Mouse (Mus musculus): ENCODE results near the gene Aip. TPM values are rescaled to one million over a fixed set of nuclear protein-coding genes. Genes with fewer than 3 reads are reported as not detected.
"Not testable (repeated sequence)": the region's sequence is repeated elsewhere in the genome, so short reads cannot be mapped to it uniquely, and the experiment has no call there.

Aip gene
- polyA plus RNA-seq, 1 experiment from 2014 or later, result 58.9 TPM

DNA sequence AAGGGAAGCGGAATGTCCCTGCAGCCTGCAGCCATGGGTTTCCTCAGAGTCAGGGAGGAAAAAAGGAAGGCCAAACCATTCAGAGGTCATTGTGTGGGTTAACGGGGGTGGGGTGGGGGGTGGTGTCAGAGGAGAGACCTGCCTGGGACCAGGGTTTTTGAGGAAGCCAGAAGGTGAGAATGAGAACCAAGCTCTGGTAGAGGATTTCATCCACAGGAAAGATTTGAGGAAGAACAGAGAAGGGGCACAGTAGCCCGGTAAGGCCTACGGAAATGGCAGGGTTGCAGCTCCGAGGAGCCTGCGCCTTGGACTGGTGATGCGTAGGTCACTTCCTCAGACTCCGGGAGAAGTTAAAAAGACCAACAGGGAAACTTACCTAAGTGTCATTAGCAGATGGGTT, 54.9 kb downstream of the Aip start:
- Histone ChIP-seq H3K27me3 (ENCODE audit: control insufficient read depth, insufficient read depth, low read length) (no peaks in the 10 kb centered on the region), H3K4me2 (no peak overlapping the region), H3K4me1 (ENCODE audit: control insufficient read depth, insufficient read depth, low read length) (no peaks in the 10 kb centered on the region), H3K9ac (ENCODE audit: low read length) (no peak overlapping the region), H3K36me3 (ENCODE audit: control insufficient read depth, insufficient read depth, low read length) (no peaks in the 10 kb centered on the region), H3K4me3 (ENCODE audit: low read depth, low read length) (no peak overlapping the region), H3K9me3 (ENCODE audit: control insufficient read depth, low read length) (no peaks in the 10 kb centered on the region), H3K27ac (ENCODE audit: low read depth, low read length) (no peak overlapping the region)
- ATAC-seq (ENCODE audit: low FRiP score), result no peak
- WGBS, result 85% methylated on average over 8 of the region's 8 CpGs
- peak; percentile 51 for DNase-seq (ENCODE audit: low spot score, missing footprints)

DNA sequence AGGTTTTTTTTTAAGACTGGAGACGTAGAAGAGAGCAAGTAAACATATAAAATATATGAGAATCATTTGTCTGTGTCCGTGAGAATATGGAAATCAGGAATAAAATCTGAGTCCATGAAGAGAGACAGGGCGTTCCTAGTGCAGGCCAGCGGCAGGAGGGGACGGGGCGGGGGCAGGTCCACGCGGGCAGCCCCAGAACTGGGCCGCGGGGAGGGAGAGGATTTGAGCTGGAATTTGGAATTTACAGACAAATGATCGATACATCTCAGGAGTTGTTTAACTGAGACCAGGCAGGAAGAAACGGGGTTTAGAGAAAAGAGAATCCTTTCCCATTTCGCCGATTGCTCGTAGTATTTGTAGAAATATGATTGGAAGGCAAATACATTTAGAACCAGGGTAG, 55.3 kb downstream of the Aip start:
- no peaks in the 10 kb centered on the region for H3K27me3 ChIP-seq (ENCODE audit: control insufficient read depth, insufficient read depth, low read length)
- H3K4me3 ChIP-seq (ENCODE audit: low read depth, low read length), result no peak overlapping the region
- no peak overlapping the region for H3K9ac ChIP-seq (ENCODE audit: low read length)
- no peaks in the 10 kb centered on the region for H3K36me3 ChIP-seq (ENCODE audit: control insufficient read depth, insufficient read depth, low read length)
- ATAC-seq (ENCODE audit: low FRiP score) (no peak), DNase-seq (ENCODE audit: low spot score, missing footprints) (no peak)
- no peaks in the 10 kb centered on the region for H3K4me1 ChIP-seq (ENCODE audit: control insufficient read depth, insufficient read depth, low read length)
- H3K27ac ChIP-seq (ENCODE audit: low read depth, low read length), result no peak overlapping the region
- H3K4me2 ChIP-seq, result no peak overlapping the region
- 74% methylated on average over 15 of the region's 15 CpGs for WGBS
- no peaks in the 10 kb centered on the region for H3K9me3 ChIP-seq (ENCODE audit: control insufficient read depth, low read length)

DNA sequence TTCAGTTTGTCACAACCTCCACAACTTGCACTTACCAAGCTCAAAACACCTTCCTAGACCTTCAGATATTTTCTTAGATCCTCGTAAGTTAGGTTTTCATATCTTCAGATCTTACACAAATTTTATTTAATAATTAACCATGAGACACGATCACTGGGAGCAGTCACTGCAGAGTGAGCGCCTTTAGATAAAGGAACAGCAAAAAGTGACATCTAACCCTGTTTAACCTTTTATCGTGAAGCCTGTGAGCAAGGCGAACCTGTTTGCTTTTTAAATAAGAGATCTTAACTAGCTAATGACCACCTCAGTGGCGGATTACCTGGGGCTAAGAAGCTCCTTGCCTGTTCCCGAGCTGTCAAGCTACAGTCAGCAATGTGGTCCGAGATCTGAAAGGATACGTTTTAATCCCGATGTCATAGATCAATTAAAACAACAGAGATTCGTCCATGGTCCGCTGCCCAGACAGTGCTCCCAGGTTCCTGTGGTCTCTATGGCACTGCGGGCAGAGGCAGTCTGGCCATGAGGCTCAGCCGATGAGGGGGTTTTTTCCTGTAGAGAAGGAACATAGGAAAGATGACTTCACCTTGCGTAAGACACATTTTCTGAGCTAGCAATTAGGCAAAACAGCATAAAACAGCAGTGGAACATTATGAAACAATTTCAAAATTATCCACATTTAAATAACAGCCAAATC, 56.8 kb downstream of the Aip start:
- DNase-seq (ENCODE audit: low spot score, missing footprints) (peak; percentile 76), ATAC-seq (ENCODE audit: low FRiP score) (no peak)
- Histone ChIP-seq H3K27me3 (ENCODE audit: control insufficient read depth, insufficient read depth, low read length) (no peaks in the 10 kb centered on the region), H3K4me1 (ENCODE audit: control insufficient read depth, insufficient read depth, low read length) (no peaks in the 10 kb centered on the region), H3K9ac (ENCODE audit: low read length) (no peak overlapping the region), H3K9me3 (ENCODE audit: control insufficient read depth, low read length) (no peaks in the 10 kb centered on the region), H3K27ac (ENCODE audit: low read depth, low read length) (no peak overlapping the region), H3K36me3 (ENCODE audit: control insufficient read depth, insufficient read depth, low read length) (no peaks in the 10 kb centered on the region), H3K4me3 (ENCODE audit: low read depth, low read length) (no peak overlapping the region), H3K4me2 (no peak overlapping the region)
- 63% methylated on average over 15 of the region's 15 CpGs for WGBS

DNA sequence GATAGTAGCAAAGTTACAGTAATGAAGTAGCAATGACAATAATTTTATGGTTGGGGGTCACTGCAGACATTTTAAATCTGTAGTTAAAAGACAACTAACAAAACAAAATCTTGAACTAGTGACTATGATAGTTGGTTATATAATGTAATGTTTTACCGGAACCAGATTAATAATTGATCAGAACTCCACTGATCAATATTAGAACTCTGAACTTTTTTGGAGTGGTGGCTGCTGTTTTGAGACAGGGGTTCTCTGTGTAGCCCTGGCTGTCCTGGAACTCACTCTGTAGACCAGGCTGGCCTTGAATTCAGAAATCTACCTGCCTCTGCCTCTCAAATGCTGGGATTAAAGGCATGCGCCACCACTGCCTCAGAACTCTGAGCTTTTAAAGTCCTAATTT, 57.4 kb downstream of the Aip start:
- H3K27ac ChIP-seq (ENCODE audit: low read depth, low read length); H3K4me2 ChIP-seq; H3K4me3 ChIP-seq (ENCODE audit: low read depth, low read length); H3K9me3 ChIP-seq (ENCODE audit: control insufficient read depth, low read length); H3K36me3 ChIP-seq (ENCODE audit: control insufficient read depth, insufficient read depth, low read length); H3K9ac ChIP-seq (ENCODE audit: low read length); H3K4me1 ChIP-seq (ENCODE audit: control insufficient read depth, insufficient read depth, low read length); ATAC-seq (ENCODE audit: low FRiP score); H3K27me3 ChIP-seq (ENCODE audit: control insufficient read depth, insufficient read depth, low read length): not testable (repeated sequence)
- WGBS, result 97% methylated on average over 2 of the region's 2 CpGs
- peak; percentile 41 for DNase-seq (ENCODE audit: low spot score, missing footprints)

DNA sequence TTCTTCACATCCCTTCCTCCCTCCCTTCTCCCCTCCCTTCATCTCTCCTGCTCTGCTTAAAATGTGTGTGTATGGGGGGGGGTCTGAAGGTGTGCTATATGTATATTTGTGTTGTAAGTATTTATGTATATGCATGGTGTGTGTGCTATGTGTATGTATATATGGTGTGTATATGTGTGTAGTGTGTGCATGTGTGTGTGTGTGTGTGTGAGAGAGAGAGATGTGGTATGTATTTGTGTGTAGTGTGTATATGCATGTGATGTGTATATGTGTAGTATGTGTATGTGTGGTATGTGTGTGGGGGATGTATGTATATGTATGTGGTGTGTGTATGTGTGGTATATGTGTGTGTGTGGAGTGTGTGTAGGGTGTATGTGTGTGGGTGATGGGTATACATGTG, 58.8 kb downstream of the Aip start:
- DNase-seq (ENCODE audit: low spot score, missing footprints) (no peak), ATAC-seq (ENCODE audit: low FRiP score) (no peak)
- Histone ChIP-seq H3K27me3 (ENCODE audit: control insufficient read depth, insufficient read depth, low read length) (no peaks in the 10 kb centered on the region), H3K36me3 (ENCODE audit: control insufficient read depth, insufficient read depth, low read length) (no peaks in the 10 kb centered on the region), H3K9ac (ENCODE audit: low read length) (no peak overlapping the region), H3K4me3 (ENCODE audit: low read depth, low read length) (no peak overlapping the region), H3K9me3 (ENCODE audit: control insufficient read depth, low read length) (no peaks in the 10 kb centered on the region), H3K4me2 (no peak overlapping the region), H3K27ac (ENCODE audit: low read depth, low read length) (no peak overlapping the region), H3K4me1 (ENCODE audit: control insufficient read depth, insufficient read depth, low read length) (no peaks in the 10 kb centered on the region)

DNA sequence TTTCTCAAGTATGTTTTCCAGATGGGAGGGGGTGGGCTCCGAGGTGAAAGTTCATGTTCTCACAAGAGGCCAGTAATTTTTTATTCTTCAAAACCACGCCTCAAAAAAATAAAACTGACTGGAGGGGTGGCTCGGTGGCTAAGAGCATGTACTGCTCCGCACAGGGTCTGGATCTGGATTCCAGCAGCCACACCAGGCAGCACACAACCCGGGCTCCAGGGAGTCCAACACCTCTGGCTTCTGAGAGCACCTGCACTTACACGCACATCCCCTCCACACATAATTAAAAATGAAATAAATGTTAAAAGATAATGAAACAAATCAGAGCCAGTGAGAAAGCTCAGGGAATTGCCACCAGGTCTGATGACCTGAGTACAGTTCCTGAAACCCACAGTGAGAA, 59.4 kb downstream of the Aip start:
- H3K27ac ChIP-seq (ENCODE audit: low read depth, low read length), result no peak overlapping the region
- ATAC-seq (ENCODE audit: low FRiP score), result no peak
- 82% methylated on average over 6 of the region's 6 CpGs for WGBS

DNA sequence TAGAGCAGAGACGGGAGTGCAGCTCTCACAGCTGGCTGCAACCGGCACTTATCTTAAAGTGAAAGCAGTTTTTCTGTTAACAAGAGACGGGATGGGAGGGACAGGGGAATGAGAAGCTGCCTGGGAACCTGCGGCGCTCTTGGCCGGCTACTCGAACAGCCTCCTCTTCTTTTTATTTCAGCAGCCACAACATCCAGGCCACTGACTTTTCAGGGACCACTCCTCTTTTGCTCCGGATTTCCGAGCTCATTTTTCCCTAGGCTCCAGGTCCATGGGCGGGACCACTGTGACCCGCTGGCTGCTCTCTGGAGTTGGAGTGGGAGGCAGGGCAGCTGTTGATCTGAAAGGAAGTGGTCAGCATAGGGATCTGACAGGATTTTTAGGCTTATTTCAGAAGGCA, 61.2 kb downstream of the Aip start:
- not testable (repeated sequence) for H3K9me3 ChIP-seq (ENCODE audit: control insufficient read depth, low read length); H3K27me3 ChIP-seq (ENCODE audit: control insufficient read depth, insufficient read depth, low read length); H3K36me3 ChIP-seq (ENCODE audit: control insufficient read depth, insufficient read depth, low read length); H3K4me2 ChIP-seq; H3K4me1 ChIP-seq (ENCODE audit: control insufficient read depth, insufficient read depth, low read length); ATAC-seq (ENCODE audit: low FRiP score); DNase-seq (ENCODE audit: low spot score, missing footprints); H3K4me3 ChIP-seq (ENCODE audit: low read depth, low read length); H3K27ac ChIP-seq (ENCODE audit: low read depth, low read length); H3K9ac ChIP-seq (ENCODE audit: low read length)
- 51% methylated on average over 5 of the region's 11 CpGs for WGBS

More for the DNA sequence above, 59.4 kb downstream of the Aip start:
- Histone ChIP-seq H3K9ac (ENCODE audit: low read length) (no peak overlapping the region), H3K4me1 (ENCODE audit: control insufficient read depth, insufficient read depth, low read length) (no peaks in the 10 kb centered on the region), H3K4me3 (ENCODE audit: low read depth, low read length) (no peak overlapping the region), H3K9me3 (ENCODE audit: control insufficient read depth, low read length) (no peaks in the 10 kb centered on the region), H3K4me2 (no peak overlapping the region), H3K36me3 (ENCODE audit: control insufficient read depth, insufficient read depth, low read length) (no peaks in the 10 kb centered on the region), H3K27me3 (ENCODE audit: control insufficient read depth, insufficient read depth, low read length) (no peaks in the 10 kb centered on the region)
- DNase-seq (ENCODE audit: low spot score, missing footprints), result no peak

Other genes with a start within 250 kb of the Aip start
- 7.7 and 8.9 TPM in 2 replicates for gene Tcirg1, start 218.7 kb downstream of the Aip start, polyA plus RNA-seq (2014; fragmentation: Nextera tagmentation; extraction: Ambion mirVana)
- 209 and 235 TPM in 2 replicates for gene Ndufs8, start 213.1 kb downstream of the Aip start, polyA plus RNA-seq (2014; fragmentation: Nextera tagmentation; extraction: Ambion mirVana)
- 0.67 and 0.99 TPM in 2 replicates for gene Aldh3b1, start 196.1 kb downstream of the Aip start, polyA plus RNA-seq (2014; fragmentation: Nextera tagmentation; extraction: Ambion mirVana)
- 5.9 and 7.1 TPM in 2 replicates for gene Unc93b1, start 190.7 kb downstream of the Aip start, polyA plus RNA-seq (2014; fragmentation: Nextera tagmentation; extraction: Ambion mirVana)
- not detected in 2 replicates for gene Aldh3b3, start 167.2 kb downstream of the Aip start, polyA plus RNA-seq (2014; fragmentation: Nextera tagmentation; extraction: Ambion mirVana)
- 0.44 and 0.50 TPM in 2 replicates for gene Aldh3b2, start 153.5 kb downstream of the Aip start, polyA plus RNA-seq (2014; fragmentation: Nextera tagmentation; extraction: Ambion mirVana)
- gene Acy3, start 139.3 kb downstream of the Aip start, polyA plus RNA-seq (2014; fragmentation: Nextera tagmentation; extraction: Ambion mirVana), result 1.0 and 1.6 TPM in 2 replicates
- not detected in 2 replicates for gene Tbx10, start 133.1 kb downstream of the Aip start, polyA plus RNA-seq (2014; fragmentation: Nextera tagmentation; extraction: Ambion mirVana)
- gene Nudt8, start 125.3 kb downstream of the Aip start, polyA plus RNA-seq (2014; fragmentation: Nextera tagmentation; extraction: Ambion mirVana), result 14.0 and 15.1 TPM in 2 replicates
- gene Gm49405, start 125.2 kb downstream of the Aip start, polyA plus RNA-seq (2014; fragmentation: Nextera tagmentation; extraction: Ambion mirVana), result 0.87 and 1.5 TPM in 2 replicates
- gene Doc2g, start 122.5 kb downstream of the Aip start, polyA plus RNA-seq (2014; fragmentation: Nextera tagmentation; extraction: Ambion mirVana), result 1.5 TPM in 2 replicates
- 180 TPM in 2 replicates for gene Ndufv1, start 113.1 kb downstream of the Aip start, polyA plus RNA-seq (2014; fragmentation: Nextera tagmentation; extraction: Ambion mirVana)
- 337 and 342 TPM in 2 replicates for gene Gstp1, start 87.9 kb downstream of the Aip start, polyA plus RNA-seq (2014; fragmentation: Nextera tagmentation; extraction: Ambion mirVana)
- gene Gstp2, start 79.8 kb downstream of the Aip start, polyA plus RNA-seq (2014; fragmentation: Nextera tagmentation; extraction: Ambion mirVana), result 1.1 and 3.8 TPM in 2 replicates
- not detected in 2 replicates for gene Gstp3, start 66.3 kb downstream of the Aip start, polyA plus RNA-seq (2014; fragmentation: Nextera tagmentation; extraction: Ambion mirVana)
- not detected in 2 replicates for gene Cabp2, start 44.3 kb downstream of the Aip start, polyA plus RNA-seq (2014; fragmentation: Nextera tagmentation; extraction: Ambion mirVana)
- gene Cdk2ap2, start 28.7 kb downstream of the Aip start, polyA plus RNA-seq (2014; fragmentation: Nextera tagmentation; extraction: Ambion mirVana), result 60.8 and 73.5 TPM in 2 replicates
- 11.2 and 11.3 TPM in 2 replicates for gene Pitpnm1, start 25.9 kb downstream of the Aip start, polyA plus RNA-seq (2014; fragmentation: Nextera tagmentation; extraction: Ambion mirVana)
- not detected in 2 replicates for gene Gpr152, start 13.9 kb upstream of the Aip start, polyA plus RNA-seq (2014; fragmentation: Nextera tagmentation; extraction: Ambion mirVana)
- gene Cabp4, start 18.2 kb upstream of the Aip start, polyA plus RNA-seq (2014; fragmentation: Nextera tagmentation; extraction: Ambion mirVana), result 0.11 TPM in 1 of 2 replicates, not detected in the other
- 105 and 127 TPM in 2 replicates for gene Coro1b, start 22.8 kb upstream of the Aip start, polyA plus RNA-seq (2014; fragmentation: Nextera tagmentation; extraction: Ambion mirVana)
- 0.75 and 1.7 TPM in 2 replicates for gene Ptprcap, start 27.7 kb upstream of the Aip start, polyA plus RNA-seq (2014; fragmentation: Nextera tagmentation; extraction: Ambion mirVana)
- gene Rps6kb2, start 37.5 kb upstream of the Aip start, polyA plus RNA-seq (2014; fragmentation: Nextera tagmentation; extraction: Ambion mirVana), result 35.4 and 46.8 TPM in 2 replicates
- 2.5 and 2.9 TPM in 2 replicates for gene Carns1, start 49.6 kb upstream of the Aip start, polyA plus RNA-seq (2014; fragmentation: Nextera tagmentation; extraction: Ambion mirVana)
- gene Tbc1d10c, start 65.4 kb upstream of the Aip start, polyA plus RNA-seq (2014; fragmentation: Nextera tagmentation; extraction: Ambion mirVana), result 0.29 and 1.5 TPM in 2 replicates
- gene Ppp1ca, start 66.2 kb upstream of the Aip start, polyA plus RNA-seq (2014; fragmentation: Nextera tagmentation; extraction: Ambion mirVana), result 874 and 929 TPM in 2 replicates
- gene Rad9a, start 75.8 kb upstream of the Aip start, polyA plus RNA-seq (2014; fragmentation: Nextera tagmentation; extraction: Ambion mirVana), result 42.4 and 43.5 TPM in 2 replicates
- gene Clcf1, start 88.4 kb upstream of the Aip start, polyA plus RNA-seq (2014; fragmentation: Nextera tagmentation; extraction: Ambion mirVana), result 0.31 and 0.32 TPM in 2 replicates
- gene AC109138.7, start 88.5 kb upstream of the Aip start, polyA plus RNA-seq (2014; fragmentation: Nextera tagmentation; extraction: Ambion mirVana), result not detected in 2 replicates
- 12.2 and 12.6 TPM in 2 replicates for gene Pold4, start 106.0 kb upstream of the Aip start, polyA plus RNA-seq (2014; fragmentation: Nextera tagmentation; extraction: Ambion mirVana)
- gene Ssh3, start 143.3 kb upstream of the Aip start, polyA plus RNA-seq (2014; fragmentation: Nextera tagmentation; extraction: Ambion mirVana), result 2.1 and 2.3 TPM in 2 replicates
- 8.5 and 8.8 TPM in 2 replicates for gene Ankrd13d, start 157.3 kb upstream of the Aip start, polyA plus RNA-seq (2014; fragmentation: Nextera tagmentation; extraction: Ambion mirVana)
- 13.2 and 16.5 TPM in 2 replicates for gene Grk2, start 180.4 kb upstream of the Aip start, polyA plus RNA-seq (2014; fragmentation: Nextera tagmentation; extraction: Ambion mirVana)

Measured in midbrain, embryonic 11.5 days (tissue).